Mouse (Mus musculus) heart, embryonic 11.5 days (tissue): ENCODE data around the gene Asb2. TPM values are rescaled to one million over a fixed set of nuclear protein-coding genes. Genes with fewer than 3 reads are reported as not detected.

Experiments
- ATAC-seq: fragments of 200-750 bp; cut with Nextera tagmentation; replicated peaks from 2 replicates; pipeline ENCODE4 v1.8.0; 2017; ENCODE audit warnings: moderate library complexity; ENCODE audit not compliant: insufficient number of reproducible peaks, low FRiP score, low TSS enrichment
- H3K27ac ChIP-seq: fragments of 300-500 bp; sonication (generic); 2 replicates; pipeline ENCODE4 v1.5.1; 2014; ENCODE audit warnings: mild to moderate bottlenecking, low read depth, low read length
- H3K27me3 ChIP-seq: fragments of 300-500 bp; sonication (generic); 2 replicates; pipeline ENCODE4 v1.6.1; 2014; ENCODE audit warnings: mild to moderate bottlenecking, low read length, mixed read lengths; ENCODE audit not compliant: control insufficient read depth, insufficient read depth
- H3K36me3 ChIP-seq: fragments of 300-500 bp; sonication (generic); 2 replicates; pipeline ENCODE4 v1.6.1; 2014; ENCODE audit warnings: mild to moderate bottlenecking, low read length, moderate library complexity, mixed read lengths; ENCODE audit not compliant: control insufficient read depth, insufficient read depth
- H3K4me1 ChIP-seq: fragments of 300-500 bp; sonication (generic); 2 replicates; pipeline ENCODE4 v1.6.1; 2014; ENCODE audit warnings: low read length; ENCODE audit not compliant: control insufficient read depth, insufficient read depth
- H3K4me2 ChIP-seq: fragments of 300-500 bp; sonication (generic); 2 replicates; pipeline ENCODE4 v1.6.1; 2014; ENCODE audit warnings: mild to moderate bottlenecking, moderate library complexity
- H3K4me3 ChIP-seq: fragments of 300-500 bp; sonication (generic); 2 replicates; pipeline ENCODE4 v1.5.1; 2014; ENCODE audit warnings: low read depth, low read length
- H3K9ac ChIP-seq: fragments of 300-500 bp; sonication (generic); 2 replicates; pipeline ENCODE4 v1.6.1; 2014; ENCODE audit warnings: mild to moderate bottlenecking, low read depth, low read length, moderate library complexity
- H3K9me3 ChIP-seq: fragments of 300-500 bp; sonication (generic); replicated peaks from 2 replicates; pipeline ENCODE4 v1.6.1; 2016; ENCODE audit warnings: low read length; ENCODE audit not compliant: control insufficient read depth
- WGBS: fragments of 180-500 bp; shearing (Covaris S2); extraction: QIAGEN DNeasy Blood & Tissue Kit; methylation state at CpG from one replicate; pipeline ENCODE4 v1.1.7; 2014; ENCODE audit not compliant: insufficient replicate concordance; 5-methylcytosine and 5-hydroxymethylcytosine counted together
- polyA plus RNA-seq: library from polyadenylated mRNA; unstranded; fragments of >200 nt; fragmentation: Nextera tagmentation; extraction: Ambion mirVana; gene quantifications from 2 replicates; pipeline ENCODE4 v1.2.1, GENCODE M21; 2014

Asb2 gene
- polyA plus RNA-seq, 1 experiment from 2014 or later, result 225 TPM

DNA sequence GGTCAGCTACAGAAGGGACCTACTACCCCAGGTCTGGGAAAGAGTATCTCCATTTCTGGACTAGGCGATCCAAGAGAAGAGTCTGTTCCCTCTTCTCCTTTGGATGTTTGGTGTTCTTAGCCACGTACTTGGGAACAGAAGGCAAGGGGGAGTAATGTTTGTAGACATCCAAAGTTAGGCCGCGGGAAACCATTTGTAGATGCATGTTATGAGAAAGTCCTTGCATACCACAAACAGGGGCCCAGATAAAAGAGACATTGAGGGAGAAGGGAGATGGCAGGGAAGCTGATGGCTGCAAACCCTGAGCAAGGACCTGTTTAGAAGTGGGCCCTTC is 581 bp upstream of the Asb2 start:
- Histone ChIP-seq H3K27me3 (no peaks in the 10 kb centered on the region), H3K4me1 (peaks cover 11% of the 10 kb centered on the region), H3K27ac (peak overlapping the region; percentile 77; the same call in 1 of the 2 replicates), H3K4me2 (no peak overlapping the region), H3K9me3 (no peaks in the 10 kb centered on the region), H3K9ac (0 out of 2 replicates have a peak overlapping the region, but pooled peaks have one; percentile 22), H3K36me3 (no peaks in the 10 kb centered on the region), H3K4me3 (no peak overlapping the region)
- WGBS, result 86% methylated on average over 4 of the region's 4 CpGs
- no peak for ATAC-seq

DNA sequence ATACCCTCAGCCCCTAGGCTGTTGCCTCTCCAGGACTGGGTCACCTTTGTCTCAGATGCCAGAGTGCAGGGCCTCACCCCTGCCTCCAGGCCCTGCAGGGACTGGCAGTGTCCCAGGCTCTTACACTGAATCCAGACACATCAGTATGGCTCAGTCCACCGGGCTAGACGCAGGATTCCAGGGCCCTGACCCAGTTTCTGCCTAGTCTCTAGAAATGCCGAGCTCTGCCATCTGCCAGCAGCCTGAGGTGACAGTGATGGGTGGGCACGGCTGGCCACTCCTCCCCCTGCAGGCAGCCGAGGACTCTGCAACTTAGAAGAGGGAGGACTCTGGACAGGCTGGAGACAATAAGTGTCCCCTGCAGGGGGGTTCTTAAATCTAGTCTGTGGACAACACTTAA is 2.3 kb downstream of the Asb2 start:
- WGBS, result 10% methylated on average over 5 of the region's 5 CpGs
- Histone ChIP-seq H3K36me3 (no peaks in the 10 kb centered on the region), H3K9ac (no peak overlapping the region), H3K4me1 (peaks cover 10% of the 10 kb centered on the region), H3K4me3 (no peak overlapping the region), H3K27me3 (no peaks in the 10 kb centered on the region), H3K27ac (peak overlapping the region; percentile 77), H3K9me3 (no peaks in the 10 kb centered on the region), H3K4me2 (peak overlapping the region; percentile 52)
- peak; percentile 58 for ATAC-seq

DNA sequence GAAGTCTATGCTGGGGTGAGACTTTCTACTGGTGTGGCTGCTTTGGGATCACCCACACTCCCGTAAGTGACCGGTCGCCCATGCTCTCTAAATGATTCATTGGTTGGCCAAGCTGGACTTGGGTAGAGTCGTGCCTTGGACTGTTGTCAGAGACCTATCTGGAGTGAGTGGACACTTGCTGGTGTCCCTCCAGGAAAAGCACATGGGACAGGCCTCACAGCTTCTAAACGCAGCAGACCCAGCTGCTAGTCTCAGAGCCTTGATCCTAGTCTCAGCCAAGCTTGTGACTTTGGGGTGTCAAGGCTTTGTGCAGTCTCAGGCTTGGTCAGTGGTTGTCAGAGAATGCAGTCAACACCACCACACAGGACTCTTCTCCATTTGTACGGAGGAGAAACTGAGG is 3.1 kb downstream of the Asb2 start:
- H3K4me2 ChIP-seq, result no peak overlapping the region
- peak overlapping the region; percentile 77; the same call in 1 of the 2 replicates for H3K27ac ChIP-seq
- H3K27me3 ChIP-seq, result no peaks in the 10 kb centered on the region
- no peak overlapping the region for H3K4me3 ChIP-seq
- H3K36me3 ChIP-seq, result no peaks in the 10 kb centered on the region
- H3K9ac ChIP-seq, result no peak overlapping the region
- WGBS, result 83% methylated on average over 6 of the region's 6 CpGs
- peaks cover 8% of the 10 kb centered on the region for H3K4me1 ChIP-seq
- no peaks in the 10 kb centered on the region for H3K9me3 ChIP-seq
- ATAC-seq, result no peak

DNA sequence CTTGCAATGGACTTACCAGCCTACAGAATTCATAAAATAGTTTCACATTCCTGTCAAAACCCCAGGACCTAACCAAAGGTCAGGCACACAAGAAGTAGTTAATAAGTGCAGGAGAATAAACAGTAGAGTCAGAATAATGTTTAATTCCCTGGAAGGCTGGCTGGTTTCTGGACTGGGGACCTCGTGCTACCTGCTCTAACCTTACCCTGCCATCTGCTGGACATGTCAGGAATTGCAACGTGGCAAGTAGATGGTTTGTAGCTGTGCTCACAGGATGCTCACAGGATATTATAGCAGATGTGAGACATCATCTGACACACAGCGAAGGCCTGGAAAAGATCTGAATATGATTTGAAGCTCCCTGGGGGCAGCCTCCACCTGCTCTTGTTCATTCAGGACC is 7.3 kb downstream of the Asb2 start:
- Histone ChIP-seq H3K27me3 (no peaks in the 10 kb centered on the region), H3K36me3 (no peaks in the 10 kb centered on the region), H3K9ac (no peak overlapping the region), H3K4me2 (no peak overlapping the region), H3K4me3 (no peak overlapping the region), H3K27ac (no peak overlapping the region), H3K4me1 (peaks cover 11% of the 10 kb centered on the region; the same call in 1 of the 2 replicates), H3K9me3 (no peaks in the 10 kb centered on the region)
- WGBS, result 8% methylated on average over 3 of the region's 3 CpGs
- no peak for ATAC-seq

DNA sequence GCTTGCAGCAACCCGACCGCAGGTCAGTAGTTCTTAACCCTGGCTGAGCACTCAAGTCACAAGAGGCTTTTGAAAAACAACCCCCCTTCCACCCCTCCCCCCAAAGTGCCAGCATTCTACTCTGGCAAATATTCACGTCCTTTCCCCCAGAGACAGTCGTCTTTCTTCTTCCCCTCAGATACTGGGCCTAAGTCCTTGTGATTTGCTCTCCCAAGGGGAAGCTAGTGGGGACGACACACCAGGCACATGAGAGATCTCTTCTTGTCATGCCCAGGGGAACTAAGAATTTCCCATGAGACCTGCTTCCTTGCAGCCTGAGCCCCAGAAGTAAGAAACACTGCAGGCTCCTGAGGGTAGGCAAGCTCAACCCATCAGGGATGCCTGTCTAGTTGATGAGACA is 8.4 kb downstream of the Asb2 start:
- 39% methylated on average over 5 of the region's 5 CpGs for WGBS
- Histone ChIP-seq H3K4me3 (no peak overlapping the region), H3K4me2 (no peak overlapping the region), H3K9ac (no peak overlapping the region), H3K4me1 (0 out of 2 replicates have a peak, but pooled peaks cover 6% of the 10 kb centered on the region), H3K36me3 (no peaks in the 10 kb centered on the region), H3K27ac (no peak overlapping the region), H3K27me3 (no peaks in the 10 kb centered on the region), H3K9me3 (no peaks in the 10 kb centered on the region)
- no peak for ATAC-seq

DNA sequence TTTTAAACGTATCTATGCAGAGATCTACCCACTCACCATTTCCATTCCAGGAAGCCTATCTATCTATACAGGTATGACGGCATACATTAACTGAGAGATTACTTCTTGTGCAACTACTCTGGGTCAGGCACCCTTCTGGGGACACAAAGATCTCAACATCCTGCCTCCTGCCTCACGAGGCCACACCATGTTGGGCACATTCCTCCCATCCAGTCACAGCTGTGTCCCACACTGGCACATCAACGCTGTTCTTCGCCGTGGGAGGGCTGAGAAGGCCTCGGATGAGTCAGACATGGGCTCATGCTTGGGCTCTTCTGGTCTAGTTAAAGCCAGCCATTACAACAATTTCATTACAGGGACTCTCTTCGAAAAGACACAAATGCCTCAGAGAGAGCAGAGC is 8.9 kb downstream of the Asb2 start:
- WGBS, result 63% methylated on average over 8 of the region's 8 CpGs
- no peak overlapping the region for H3K9ac ChIP-seq
- ATAC-seq, result no peak
- no peak overlapping the region for H3K4me3 ChIP-seq
- 0 out of 2 replicates have a peak, but pooled peaks cover 6% of the 10 kb centered on the region for H3K4me1 ChIP-seq
- no peak overlapping the region for H3K27ac ChIP-seq
- no peak overlapping the region for H3K4me2 ChIP-seq
- no peaks in the 10 kb centered on the region for H3K9me3 ChIP-seq
- H3K27me3 ChIP-seq, result no peaks in the 10 kb centered on the region
- no peaks in the 10 kb centered on the region for H3K36me3 ChIP-seq

DNA sequence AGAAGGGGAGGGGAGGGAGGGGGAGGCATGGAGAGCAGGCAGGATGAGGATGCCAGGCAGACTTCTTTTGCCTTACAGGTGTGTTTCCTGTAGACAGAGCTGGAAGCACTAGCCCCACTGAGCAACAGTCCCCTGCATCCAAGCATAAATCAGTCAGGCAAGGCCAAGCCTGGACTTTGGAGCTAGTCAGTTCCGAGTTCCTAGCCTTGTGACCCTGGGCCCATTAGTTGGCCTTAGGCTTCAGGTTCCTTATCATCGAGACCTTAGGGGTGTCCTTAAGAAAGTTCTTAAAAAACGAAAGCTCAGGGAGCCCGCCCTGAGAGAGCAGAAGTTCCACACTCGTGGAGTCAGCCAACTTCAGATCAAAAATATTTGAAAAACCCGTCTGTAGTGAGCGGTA is 10.9 kb downstream of the Asb2 start:
- H3K9ac ChIP-seq, result no peak overlapping the region
- 0 out of 2 replicates have a peak, but pooled peaks cover 6% of the 10 kb centered on the region for H3K4me1 ChIP-seq
- no peak overlapping the region for H3K4me3 ChIP-seq
- no peak overlapping the region for H3K4me2 ChIP-seq
- H3K36me3 ChIP-seq, result no peaks in the 10 kb centered on the region
- WGBS, result 80% methylated on average over 7 of the region's 7 CpGs
- no peak for ATAC-seq
- H3K27ac ChIP-seq, result no peak overlapping the region
- no peaks in the 10 kb centered on the region for H3K9me3 ChIP-seq
- H3K27me3 ChIP-seq, result no peaks in the 10 kb centered on the region

DNA sequence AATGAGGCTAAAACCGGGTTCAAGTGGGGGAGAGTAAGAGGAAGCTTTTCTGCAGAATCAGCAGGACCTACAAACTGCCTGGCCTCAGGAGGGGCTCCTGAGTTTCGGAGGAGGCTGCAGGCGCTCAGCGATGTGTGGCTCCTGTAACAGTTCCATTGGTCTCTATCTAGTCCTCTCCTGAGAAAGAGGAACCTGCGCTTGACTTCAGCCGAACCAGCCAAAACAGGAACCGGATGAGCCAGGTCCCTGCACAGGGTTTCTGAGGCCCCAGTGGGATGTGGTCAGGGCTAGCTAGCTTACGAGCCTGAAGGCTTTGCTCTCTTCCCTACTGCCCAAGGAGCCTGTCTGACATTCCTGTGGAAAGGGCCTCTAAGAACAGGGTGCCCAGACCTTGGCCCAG is 12.3 kb downstream of the Asb2 start:
- no peak for ATAC-seq
- Histone ChIP-seq H3K4me2 (no peak overlapping the region), H3K4me3 (no peak overlapping the region), H3K27me3 (no peaks in the 10 kb centered on the region), H3K9ac (no peak overlapping the region), H3K27ac (no peak overlapping the region), H3K36me3 (no peaks in the 10 kb centered on the region), H3K4me1 (peaks cover 11% of the 10 kb centered on the region; the same call in 1 of the 2 replicates), H3K9me3 (no peaks in the 10 kb centered on the region)
- 66% methylated on average over 8 of the region's 8 CpGs for WGBS

DNA sequence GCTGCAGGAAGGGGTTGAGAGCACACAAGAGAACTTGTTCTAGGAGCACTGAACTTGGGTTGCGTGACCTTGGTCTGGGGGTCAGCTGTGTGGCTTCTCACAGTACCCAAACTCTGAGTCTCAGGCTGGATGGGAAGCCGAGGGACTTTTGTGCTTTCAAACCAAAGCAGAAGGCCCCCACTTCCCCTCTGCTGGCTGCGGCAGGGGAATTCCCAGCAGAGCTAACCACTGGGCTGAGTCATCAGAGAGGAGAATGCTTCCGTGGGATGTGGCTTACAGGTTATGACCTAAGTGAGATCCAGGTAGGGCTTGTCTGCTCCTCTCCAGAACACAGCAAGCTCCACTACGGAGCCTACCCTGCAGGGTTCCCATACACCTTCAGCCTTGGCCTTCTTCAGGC is 14.6 kb downstream of the Asb2 start:
- WGBS, result 79% methylated on average over 5 of the region's 5 CpGs
- Histone ChIP-seq H3K27me3 (no peaks in the 10 kb centered on the region), H3K4me3 (no peak overlapping the region), H3K9me3 (no peaks in the 10 kb centered on the region), H3K36me3 (no peaks in the 10 kb centered on the region), H3K27ac (no peak overlapping the region), H3K4me2 (no peak overlapping the region), H3K9ac (no peak overlapping the region), H3K4me1 (peaks cover 5% of the 10 kb centered on the region; the same call in 1 of the 2 replicates)
- ATAC-seq, result no peak
